ENCODE assay signal across 1 mouse cellular context in genomic region chr12:101980266-101980665, GRCm38 (mm10).
TF ChIP-seq lines count a peak whose summit lies in the region.

No protein-coding gene starts in this region.

TF ChIP-seq in MEL, 35 proteins besides CTCF, POLR2A, EP300 and RAD21 (continued from another document):
- TF ChIP-seq E2F4 (IDR thresholded peaks at IDR 0.05; ENCODE audit: borderline replicate concordance, low read depth, low read length) (no peak), MYB (IDR thresholded peaks at IDR 0.05; ENCODE audit: low read depth, low read length) (0 out of 2 replicates have a peak, but pooled peaks have one; percentile 6), RCOR1 (IDR thresholded peaks at IDR 0.05; ENCODE audit: low read depth, low read length) (peak; percentile 56; the same call in 1 of the 2 replicates), ETS1 (IDR thresholded peaks at IDR 0.05; ENCODE audit: low read depth, low read length) (peak; percentile 97), TCF12 (IDR thresholded peaks at IDR 0.05; ENCODE audit: low read depth, low read length) (peak; percentile 74), ELF1 (IDR thresholded peaks at IDR 0.05; ENCODE audit: low read depth, low read length) (no peak), MEF2A (IDR thresholded peaks at IDR 0.05; ENCODE audit: extremely low read depth, insufficient replicate concordance, low read depth, low read length, poor library complexity, severe bottlenecking) (no peak), JUND (IDR thresholded peaks at IDR 0.05; ENCODE audit: low read depth, low read length) (no peak), MAZ (IDR thresholded peaks at IDR 0.05; ENCODE audit: low read depth, low read length) (peak; percentile 0; the same call in 1 of the 2 replicates), MYC (IDR thresholded peaks at IDR 0.05; ENCODE audit: low read depth, low read length) (0 out of 2 replicates have a peak, but pooled peaks have one; percentile 22), MAFK (IDR thresholded peaks at IDR 0.05; ENCODE audit: borderline replicate concordance, low read depth, low read length) (no peak), GATA1 (IDR thresholded peaks at IDR 0.05; ENCODE audit: low read depth, low read length) (peak; percentile 90), NRF1 (IDR thresholded peaks at IDR 0.05; ENCODE audit: insufficient read depth, low read depth, low read length, poor library complexity, severe bottlenecking) (no peak), USF1 (IDR thresholded peaks at IDR 0.05; ENCODE audit: low read depth, low read length) (no peak), GABPA (IDR thresholded peaks at IDR 0.05; ENCODE audit: low read depth, low read length) (no peak), USF2 (IDR thresholded peaks at IDR 0.05; ENCODE audit: borderline replicate concordance in 1 of 2, insufficient read depth in 1 of 2, low read depth in 1 of 2, low read length in 2 of 2) (no peak), MXI1 (IDR thresholded peaks at IDR 0.05; ENCODE audit: low read depth, low read length) (peak; percentile 52), ZC3H11A (IDR thresholded peaks at IDR 0.05; ENCODE audit: low read depth, low read length) (no peak), POLR2AphosphoS5 (IDR thresholded peaks at IDR 0.05; ENCODE audit: borderline replicate concordance, low read depth, low read length) (0 out of 2 replicates have a peak, but pooled peaks have one; percentile 45), NELFE (IDR thresholded peaks at IDR 0.05; ENCODE audit: low read depth, low read length) (peak; percentile 2; the same call in 1 of the 2 replicates), BHLHE40 (IDR thresholded peaks at IDR 0.05; ENCODE audit: borderline replicate concordance, low read depth, low read length) (peak; percentile 79; the same call in 1 of the 2 replicates), MAX (IDR thresholded peaks at IDR 0.05; ENCODE audit: low read length) (no peak), POLR2AphosphoS2 (IDR thresholded peaks at IDR 0.05; ENCODE audit: low read length) (no peak), HCFC1 (IDR thresholded peaks at IDR 0.05; ENCODE audit: low read depth, low read length) (peak; percentile 67), SIN3A (IDR thresholded peaks at IDR 0.05; ENCODE audit: low read length) (peak; percentile 92)
TF ChIP-seq in MEL: peak in this region for 17.
